ENCODE assay signal across 8 mouse cellular contexts in genomic region chr19:5084834-5085144, GRCm38 (mm10). TPM values are rescaled to one million over a fixed set of nuclear protein-coding genes. Genes with fewer than 3 reads are reported as not detected.
A peak's percentile ranks its signal among the peaks of the same experiment; 100 is the strongest.
DNase-seq lines count a peak whose midpoint lies in the region; ATAC-seq and TF ChIP-seq lines count a peak whose summit lies in the region.

No protein-coding gene starts in this region.

- no peak overlapping the region for H3K27ac ChIP-seq in kidney, postnatal 0 days
- no peak overlapping the region for H3K27ac ChIP-seq in embryonic facial prominence, embryonic 10.5 days (replicated peaks)
- no peak overlapping the region for H3K27ac ChIP-seq in hindbrain, embryonic 13.5 days
- H3K27ac ChIP-seq in midbrain, embryonic 14.5 days (replicated peaks; ENCODE audit: low read depth, low read length): no peak overlapping the region

- no peak for TF ChIP-seq CTCF in kidney, postnatal 0 days (IDR thresholded peaks at IDR 0.05; ENCODE audit: low read depth)

- H3K4me1 ChIP-seq in kidney, postnatal 0 days (replicated peaks; ENCODE audit: insufficient read depth, low read length): peaks cover 4% of the 10 kb centered on the region; the same call in 1 of the 2 replicates
- H3K4me1 ChIP-seq in embryonic facial prominence, embryonic 10.5 days: peaks cover 34% of the 10 kb centered on the region
- peaks cover 32% of the 10 kb centered on the region for H3K4me1 ChIP-seq in hindbrain, embryonic 13.5 days (replicated peaks)
- H3K4me1 ChIP-seq in midbrain, embryonic 14.5 days (ENCODE audit: control insufficient read depth, insufficient read depth, low read length): peaks cover 15% of the 10 kb centered on the region; the same call in 1 of the 2 replicates

- no peak for DNase-seq in kidney, postnatal 0 days (ENCODE audit: low spot score)
- no peak for DNase-seq in kidney, adult 9 months
- DNase-seq in embryonic facial prominence, embryonic 10.5 days (ENCODE audit: low spot score): no peak
- no peak for DNase-seq in midbrain, embryonic 14.5 days
- DNase-seq in adrenal gland, postnatal 25 days: no peak
- DNase-seq in spleen, postnatal 4 days (ENCODE audit: low spot score in 2 of 2): no peak
- no peak for DNase-seq in right cerebral cortex, postnatal 4 days

- no peaks in the 10 kb centered on the region for H3K9me3 ChIP-seq in kidney, postnatal 0 days (replicated peaks; ENCODE audit: low read length)
- no peaks in the 10 kb centered on the region for H3K9me3 ChIP-seq in embryonic facial prominence, embryonic 10.5 days
- H3K9me3 ChIP-seq in hindbrain, embryonic 13.5 days: no peaks in the 10 kb centered on the region
- H3K9me3 ChIP-seq in midbrain, embryonic 14.5 days (ENCODE audit: control insufficient read depth, low read length): no peaks in the 10 kb centered on the region

- no peak for ATAC-seq in kidney, postnatal 0 days (replicated peaks; ENCODE audit: low FRiP score, low read depth)
- no peak for ATAC-seq in hindbrain, embryonic 13.5 days (ENCODE audit: low FRiP score)
- ATAC-seq in midbrain, embryonic 14.5 days (ENCODE audit: low FRiP score, low TSS enrichment): no peak

- no peaks in the 10 kb centered on the region for H3K36me3 ChIP-seq in kidney, postnatal 0 days (ENCODE audit: insufficient read depth, low read length)
- H3K36me3 ChIP-seq in embryonic facial prominence, embryonic 10.5 days (replicated peaks): peaks cover 1% of the 10 kb centered on the region
- peaks cover 4% of the 10 kb centered on the region; the same call in 1 of the 2 replicates for H3K36me3 ChIP-seq in hindbrain, embryonic 13.5 days
- 0 out of 2 replicates have a peak, but pooled peaks cover 2% of the 10 kb centered on the region for H3K36me3 ChIP-seq in midbrain, embryonic 14.5 days (ENCODE audit: control insufficient read depth, insufficient read depth, low read length)

- H3K9ac ChIP-seq in kidney, postnatal 0 days (ENCODE audit: low read depth, low read length): no peak overlapping the region
- peak overlapping the region; percentile 75 for H3K9ac ChIP-seq in hindbrain, embryonic 13.5 days
- peak overlapping the region; percentile 65 for H3K9ac ChIP-seq in midbrain, embryonic 14.5 days (replicated peaks; ENCODE audit: low read length)

- H3K27me3 ChIP-seq in kidney, postnatal 0 days (ENCODE audit: insufficient read depth, low read length): peaks cover 31% of the 10 kb centered on the region; the same call in 1 of the 2 replicates
- H3K27me3 ChIP-seq in embryonic facial prominence, embryonic 10.5 days (replicated peaks; ENCODE audit: low read depth, poor library complexity, severe bottlenecking): peaks cover 68% of the 10 kb centered on the region
- H3K27me3 ChIP-seq in hindbrain, embryonic 13.5 days: peaks cover 67% of the 10 kb centered on the region
- peaks cover 62% of the 10 kb centered on the region for H3K27me3 ChIP-seq in midbrain, embryonic 14.5 days (ENCODE audit: control insufficient read depth, insufficient read depth, low read length)

- peak overlapping the region; percentile 41 for H3K4me3 ChIP-seq in kidney, postnatal 0 days (replicated peaks; ENCODE audit: low read depth, low read length)
- peak overlapping the region; percentile 58 for H3K4me3 ChIP-seq in embryonic facial prominence, embryonic 10.5 days
- peak overlapping the region; percentile 55 for H3K4me3 ChIP-seq in hindbrain, embryonic 13.5 days
- peak overlapping the region; percentile 52 for H3K4me3 ChIP-seq in midbrain, embryonic 14.5 days (replicated peaks; ENCODE audit: low read depth, low read length)

- H3K4me2 ChIP-seq in kidney, postnatal 0 days (ENCODE audit: low read length): peak overlapping the region; percentile 84
- peak overlapping the region; percentile 79 for H3K4me2 ChIP-seq in hindbrain, embryonic 13.5 days
- H3K4me2 ChIP-seq in midbrain, embryonic 14.5 days (ENCODE audit: low read length): peak overlapping the region; percentile 73

- WGBS in kidney, postnatal 0 days: 2% methylated on average over 15 of the region's 15 CpGs
- WGBS in embryonic facial prominence, embryonic 10.5 days: 5% methylated on average over 15 of the region's 15 CpGs
- 3% methylated on average over 15 of the region's 15 CpGs for WGBS in hindbrain, embryonic 13.5 days
- 4% methylated on average over 15 of the region's 15 CpGs for WGBS in midbrain, embryonic 14.5 days

RNA-seq across cellular contexts. Expression of gene Tmem151a, which starts 0.5 kb away (rescaled TPM):
- polyA plus RNA-seq in kidney, postnatal 0 days (2015; fragmentation: Nextera tagmentation; extraction: Ambion mirVana): 1.4 and 2.1 TPM in 2 replicates
- 1.4 and 1.9 TPM in 2 replicates for polyA plus RNA-seq in embryonic facial prominence, embryonic 10.5 days (2016; fragmentation: Nextera tagmentation; extraction: Ambion mirVana)
- 6.2 and 8.4 TPM in 2 replicates for polyA plus RNA-seq in hindbrain, embryonic 13.5 days (2015; fragmentation: Nextera tagmentation; extraction: Ambion mirVana)
- polyA plus RNA-seq in midbrain, embryonic 14.5 days (2014; fragmentation: Nextera tagmentation; extraction: Ambion mirVana): 8.3 and 15.7 TPM in 2 replicates
- total RNA-seq in adrenal gland, postnatal 25 days (2021): 1.3 and 1.4 TPM in 2 replicates

RNA-seq across cellular contexts. Expression of gene Yif1a, which starts 3.5 kb away (rescaled TPM):
- 129 and 132 TPM in 2 replicates for polyA plus RNA-seq in kidney, postnatal 0 days (2015; fragmentation: Nextera tagmentation; extraction: Ambion mirVana)
- 70.5 and 73.4 TPM in 2 replicates for polyA plus RNA-seq in embryonic facial prominence, embryonic 10.5 days (2016; fragmentation: Nextera tagmentation; extraction: Ambion mirVana)
- 57.6 and 58.2 TPM in 2 replicates for polyA plus RNA-seq in hindbrain, embryonic 13.5 days (2015; fragmentation: Nextera tagmentation; extraction: Ambion mirVana)
- 62.2 and 62.7 TPM in 2 replicates for polyA plus RNA-seq in midbrain, embryonic 14.5 days (2014; fragmentation: Nextera tagmentation; extraction: Ambion mirVana)
- total RNA-seq in adrenal gland, postnatal 25 days (2021): 62.7 and 68.2 TPM in 2 replicates

RNA-seq across cellular contexts. Expression of gene Cnih2, which starts 13.5 kb away (rescaled TPM):
- polyA plus RNA-seq in kidney, postnatal 0 days (2015; fragmentation: Nextera tagmentation; extraction: Ambion mirVana): 4.2 and 4.7 TPM in 2 replicates
- polyA plus RNA-seq in embryonic facial prominence, embryonic 10.5 days (2016; fragmentation: Nextera tagmentation; extraction: Ambion mirVana): 28.4 and 31.7 TPM in 2 replicates
- polyA plus RNA-seq in hindbrain, embryonic 13.5 days (2015; fragmentation: Nextera tagmentation; extraction: Ambion mirVana): 333 TPM in 2 replicates
- polyA plus RNA-seq in midbrain, embryonic 14.5 days (2014; fragmentation: Nextera tagmentation; extraction: Ambion mirVana): 518 and 616 TPM in 2 replicates
- 1.1 and 2.7 TPM in 2 replicates for total RNA-seq in adrenal gland, postnatal 25 days (2021)

RNA-seq across cellular contexts. Expression of gene Cd248, which starts 16.9 kb away (rescaled TPM):
- 35.0 and 40.6 TPM in 2 replicates for polyA plus RNA-seq in kidney, postnatal 0 days (2015; fragmentation: Nextera tagmentation; extraction: Ambion mirVana)
- polyA plus RNA-seq in embryonic facial prominence, embryonic 10.5 days (2016; fragmentation: Nextera tagmentation; extraction: Ambion mirVana): 32.3 and 37.0 TPM in 2 replicates
- polyA plus RNA-seq in hindbrain, embryonic 13.5 days (2015; fragmentation: Nextera tagmentation; extraction: Ambion mirVana): 19.1 and 20.4 TPM in 2 replicates
- polyA plus RNA-seq in midbrain, embryonic 14.5 days (2014; fragmentation: Nextera tagmentation; extraction: Ambion mirVana): 6.2 and 20.4 TPM in 2 replicates
- 10.0 and 12.7 TPM in 2 replicates for total RNA-seq in adrenal gland, postnatal 25 days (2021)

RNA-seq across cellular contexts. Expression of gene Rab1b, which starts 22.1 kb away (rescaled TPM):
- polyA plus RNA-seq in kidney, postnatal 0 days (2015; fragmentation: Nextera tagmentation; extraction: Ambion mirVana): 270 and 284 TPM in 2 replicates
- polyA plus RNA-seq in embryonic facial prominence, embryonic 10.5 days (2016; fragmentation: Nextera tagmentation; extraction: Ambion mirVana): 266 and 270 TPM in 2 replicates
- 234 TPM in 2 replicates for polyA plus RNA-seq in hindbrain, embryonic 13.5 days (2015; fragmentation: Nextera tagmentation; extraction: Ambion mirVana)
- 227 and 228 TPM in 2 replicates for polyA plus RNA-seq in midbrain, embryonic 14.5 days (2014; fragmentation: Nextera tagmentation; extraction: Ambion mirVana)
- 165 and 186 TPM in 2 replicates for total RNA-seq in adrenal gland, postnatal 25 days (2021)

Comparison
In these comparisons a context has a peak if more than half of its experiments do, and no peak if none do; other contexts are left out.
1. RNA of gene Cnih2, which starts 13.5 kb away (polyA plus RNA-seq): 518 to 616 TPM in midbrain, embryonic 14.5 days and 333 TPM in hindbrain, embryonic 13.5 days; 28.4 to 31.7 TPM in embryonic facial prominence, embryonic 10.5 days and 4.2 to 4.7 TPM in kidney, postnatal 0 days; every median in the first group is over 10 times any median in the second.
2. Peak in every context shown above with its lines, with median percentiles within 50 percentile points of each other: H3K4me2 ChIP-seq and H3K4me3 ChIP-seq.